Mouse (Mus musculus) intestine, postnatal 0 days (tissue): ENCODE results near the gene Gm9745. TPM values are rescaled to one million over a fixed set of nuclear protein-coding genes. Genes with fewer than 3 reads are reported as not detected.
"Not testable (repeated sequence)": the region's sequence is repeated elsewhere in the genome, so short reads cannot be mapped to it uniquely, and the experiment has no call there.

Source experiments
- ATAC-seq: fragments of 200-750 bp; cut with Nextera tagmentation; 2 replicates; pipeline ENCODE4 v1.8.0; 2017; ENCODE audit warnings: mild to moderate bottlenecking, moderate TSS enrichment, moderate library complexity
- H3K27ac ChIP-seq: fragments of 300-500 bp; sonication (generic); 2 replicates; pipeline ENCODE4 v1.5.1; 2014; ENCODE audit warnings: mild to moderate bottlenecking, low read depth, low read length, moderate library complexity
- H3K27me3 ChIP-seq: fragments of 300-500 bp; sonication (generic); replicated peaks from 2 replicates; pipeline ENCODE4 v1.6.1; 2014; ENCODE audit warnings: low read length, mixed read lengths; ENCODE audit not compliant: control insufficient read depth, insufficient read depth
- H3K36me3 ChIP-seq: fragments of 300-500 bp; sonication (generic); 2 replicates; pipeline ENCODE4 v1.6.1; 2014; ENCODE audit warnings: mild to moderate bottlenecking, moderate library complexity; ENCODE audit not compliant: control insufficient read depth, insufficient read depth
- H3K4me1 ChIP-seq: fragments of 300-500 bp; sonication (generic); replicated peaks from 2 replicates; pipeline ENCODE4 v1.6.1; 2014; ENCODE audit warnings: antibody characterized with exemption, low read length, mixed read lengths; ENCODE audit not compliant: control insufficient read depth, insufficient read depth
- H3K4me2 ChIP-seq: fragments of 300-500 bp; sonication (generic); replicated peaks from 2 replicates; pipeline ENCODE4 v1.6.1; 2014; ENCODE audit warnings: low read depth, mild to moderate bottlenecking, moderate library complexity
- H3K4me3 ChIP-seq: fragments of 300-500 bp; sonication (generic); 2 replicates; pipeline ENCODE4 v1.5.1; 2014; ENCODE audit warnings: low read depth, low read length
- H3K9ac ChIP-seq: fragments of 300-500 bp; sonication (generic); 2 replicates; pipeline ENCODE4 v1.6.1; 2014; ENCODE audit warnings: mild to moderate bottlenecking, low read depth, low read length
- H3K9me3 ChIP-seq: fragments of 300-500 bp; sonication (generic); 2 replicates; pipeline ENCODE4 v1.6.1; 2016; ENCODE audit warnings: mixed run types; ENCODE audit not compliant: control insufficient read depth
- CTCF ChIP-seq: sonication (generic); IDR thresholded peaks from 2 replicates; pipeline ENCODE4 v1.5.1; 2016; ENCODE audit warnings: low read depth, mild to moderate bottlenecking, control low read depth, antibody characterized with exemption, moderate library complexity
- whole genome bisulfite sequencing: fragments of 180-500 bp; shearing (Covaris S2); extraction: QIAGEN DNeasy Blood & Tissue Kit; methylation state at CpG from one replicate; pipeline ENCODE4 v1.1.7; 2014; 5-methylcytosine and 5-hydroxymethylcytosine counted together
- polyA plus RNA-seq: library from polyadenylated mRNA; unstranded; fragments of >200 nt; fragmentation: Nextera tagmentation; extraction: Ambion mirVana; gene quantifications from 2 replicates; pipeline ENCODE4 v1.2.1, GENCODE M21; 2015

The Gm9745 gene
- polyA plus RNA-seq, 1 experiment from 2014 or later = not detected

- not testable (repeated sequence) for ATAC-seq, H3K27ac ChIP-seq, H3K36me3 ChIP-seq
Measured at GRCm38 (mm10) chr13:8952563-8952962, 4.5 kb upstream of the Gm9745 start, which contains the start of gene Idi2. Gene Idi2 (plus strand): TSS chr13:8952863.

GRCm38 (mm10) chr13:8943828-8944227 lies 4.2 kb downstream of the Gm9745 start:
- H3K4me1 ChIP-seq = not testable (repeated sequence)
- no CpG with 5 or more reads among the region's 5 CpGs for WGBS

More at GRCm38 (mm10) chr13:8952563-8952962, 4.5 kb upstream of the Gm9745 start, which contains the start of gene Idi2:
- H3K27me3 ChIP-seq, H3K4me1 ChIP-seq, H3K4me2 ChIP-seq, H3K4me3 ChIP-seq, H3K9ac ChIP-seq, H3K9me3 ChIP-seq: not testable (repeated sequence)

GRCm38 (mm10) chr13:8941701-8942100 lies 6.3 kb downstream of the Gm9745 start:
- WGBS = no CpG with 5 or more reads among the region's 5 CpGs
- H3K4me1 ChIP-seq, H3K4me3 ChIP-seq, H3K9ac ChIP-seq, H3K9me3 ChIP-seq, ATAC-seq, H3K27me3 ChIP-seq, H3K4me2 ChIP-seq, H3K36me3 ChIP-seq, H3K27ac ChIP-seq: not testable (repeated sequence)

More at GRCm38 (mm10) chr13:8943828-8944227, 4.2 kb downstream of the Gm9745 start:
- H3K4me3 ChIP-seq, H3K4me2 ChIP-seq, H3K27me3 ChIP-seq, ATAC-seq, H3K9me3 ChIP-seq, H3K27ac ChIP-seq, H3K36me3 ChIP-seq, H3K9ac ChIP-seq: not testable (repeated sequence)

- not testable (repeated sequence) for ATAC-seq, H3K4me2 ChIP-seq, H3K27me3 ChIP-seq, H3K36me3 ChIP-seq, H3K9ac ChIP-seq, H3K9me3 ChIP-seq, H3K4me1 ChIP-seq, H3K27ac ChIP-seq, H3K4me3 ChIP-seq
- WGBS = 78% methylated on average over 4 of the region's 4 CpGs
Measured at GRCm38 (mm10) chr13:8941110-8941509, 6.9 kb downstream of the Gm9745 start.

GRCm38 (mm10) chr13:8937611-8938140 lies 10.4 kb downstream of the Gm9745 start:
- not testable (repeated sequence) for ATAC-seq, H3K4me1 ChIP-seq, H3K36me3 ChIP-seq, H3K27me3 ChIP-seq, H3K4me2 ChIP-seq, H3K9me3 ChIP-seq, H3K27ac ChIP-seq, H3K9ac ChIP-seq, H3K4me3 ChIP-seq
- WGBS = 63% methylated on average over 6 of the region's 6 CpGs

- ATAC-seq = no peak
- 40% methylated on average over 2 of the region's 2 CpGs for WGBS
Measured at GRCm38 (mm10) chr13:8933499-8933898, 14.5 kb downstream of the Gm9745 start.

GRCm38 (mm10) chr13:8913890-8914289 lies 34.1 kb downstream of the Gm9745 start:
- not testable (repeated sequence) for H3K36me3 ChIP-seq, H3K4me1 ChIP-seq, ATAC-seq, H3K27ac ChIP-seq, H3K27me3 ChIP-seq, H3K9ac ChIP-seq, H3K9me3 ChIP-seq, H3K4me3 ChIP-seq, H3K4me2 ChIP-seq
- 88% methylated on average over 8 of the region's 8 CpGs for WGBS

More at GRCm38 (mm10) chr13:8933499-8933898, 14.5 kb downstream of the Gm9745 start:
- no peak overlapping the region for H3K4me3 ChIP-seq
- H3K9me3 ChIP-seq = no peaks in the 10 kb centered on the region
- H3K4me2 ChIP-seq = no peak overlapping the region
- TF ChIP-seq CTCF = no peak
- H3K9ac ChIP-seq = no peak overlapping the region
- H3K4me1 ChIP-seq = no peaks in the 10 kb centered on the region
- H3K36me3 ChIP-seq = no peaks in the 10 kb centered on the region
- H3K27me3 ChIP-seq = no peaks in the 10 kb centered on the region
- H3K27ac ChIP-seq = no peak overlapping the region

GRCm38 (mm10) chr13:8905986-8906385 lies 42.0 kb downstream of the Gm9745 start:
- not testable (repeated sequence) for H3K27ac ChIP-seq, H3K4me1 ChIP-seq, H3K4me2 ChIP-seq, H3K9me3 ChIP-seq, H3K4me3 ChIP-seq, H3K9ac ChIP-seq, H3K36me3 ChIP-seq, H3K27me3 ChIP-seq, ATAC-seq
- WGBS = 57% methylated on average over 2 of the region's 2 CpGs
